Mouse (Mus musculus): ENCODE measurements around the gene Armc5. TPM values are rescaled to one million over a fixed set of nuclear protein-coding genes. Genes with fewer than 3 reads are reported as not detected.

Gene Armc5
- total RNA-seq (2021) = 10 to 100 TPM; 12.2 to 14.7 TPM
- long read RNA-seq, experiment 1, transcript Armc5-201 (6 exons, 3,834 nt) = major isoform, 21 of 25 reads
- long read RNA-seq, experiment 1, partial matches to known transcripts = 1 of 25 reads
- long read RNA-seq, experiment 1, other reads (novel, unspliced or antisense) = 3 of 25 reads
- long read RNA-seq, experiment 2, transcript Armc5-201 (6 exons, 3,834 nt) = major isoform, 16 of 25 reads
- long read RNA-seq, experiment 2, partial matches to known transcripts = 8 of 25 reads
- long read RNA-seq, experiment 2, other reads (novel, unspliced or antisense) = 1 of 25 reads

GRCm38 (mm10) chr7:128236856-128237592, at the start of gene Armc5:
Gene Armc5, plus strand, starts transcription at chr7:128237342.
- peak; percentile 82 to 86 for DNase-seq (ENCODE audit: low spot score in 2 of 2)

- DNase-seq (ENCODE audit: low spot score in 2 of 2) = no peak
Measured at GRCm38 (mm10) chr7:128201607-128202006, 35.5 kb upstream of the Armc5 start.

- DNase-seq (ENCODE audit: low spot score in 2 of 2) = no peak
Measured at GRCm38 (mm10) chr7:128203071-128203470, 34.1 kb upstream of the Armc5 start.

- DNase-seq (ENCODE audit: low spot score in 2 of 2) = no peak
Measured at GRCm38 (mm10) chr7:128204179-128204578, 33.0 kb upstream of the Armc5 start.

- no peak for DNase-seq (ENCODE audit: low spot score in 2 of 2)
Measured at GRCm38 (mm10) chr7:128205695-128206094, 31.4 kb upstream of the Armc5 start.

- DNase-seq (ENCODE audit: low spot score in 2 of 2) = no peak
Measured at GRCm38 (mm10) chr7:128206152-128206551, 31.0 kb upstream of the Armc5 start, which contains the start of gene Cox6a2. Gene Cox6a2, minus strand, starts transcription at chr7:128206387.

GRCm38 (mm10) chr7:128208187-128208586, 29.0 kb upstream of the Armc5 start:
- DNase-seq (ENCODE audit: low spot score in 2 of 2) = peak; percentile 54 to 74

- no peak for DNase-seq (ENCODE audit: low spot score in 2 of 2)
Measured at GRCm38 (mm10) chr7:128209826-128210225, 27.3 kb upstream of the Armc5 start.

GRCm38 (mm10) chr7:128219952-128220351, 17.2 kb upstream of the Armc5 start:
- no peak for DNase-seq (ENCODE audit: low spot score in 2 of 2)

GRCm38 (mm10) chr7:128220936-128221335, 16.2 kb upstream of the Armc5 start:
- DNase-seq (ENCODE audit: low spot score in 2 of 2) = no peak

GRCm38 (mm10) chr7:128231741-128232140, 5.4 kb upstream of the Armc5 start:
- no peak for DNase-seq (ENCODE audit: low spot score in 2 of 2)

- DNase-seq (ENCODE audit: low spot score in 2 of 2) = no peak
Measured at GRCm38 (mm10) chr7:128234796-128235195, 2.3 kb upstream of the Armc5 start.

GRCm38 (mm10) chr7:128235481-128235880, 1.7 kb upstream of the Armc5 start:
- DNase-seq (ENCODE audit: low spot score in 2 of 2) = no peak

GRCm38 (mm10) chr7:128236426-128236825, 716 bp upstream of the Armc5 start:
- DNase-seq (ENCODE audit: low spot score in 2 of 2) = no peak

GRCm38 (mm10) chr7:128237593-128237926, 418 bp downstream of the Armc5 start:
- no peak for DNase-seq (ENCODE audit: low spot score in 2 of 2)

GRCm38 (mm10) chr7:128237927-128238778, 1.0 kb downstream of the Armc5 start, which contains the start of gene 9130023H24Rik:
Gene 9130023H24Rik, minus strand, starts transcription at chr7:128238031.
- DNase-seq (ENCODE audit: low spot score in 2 of 2) = peak; percentile 100

- DNase-seq (ENCODE audit: low spot score in 2 of 2) = no peak
Measured at GRCm38 (mm10) chr7:128238991-128239390, 1.8 kb downstream of the Armc5 start.

- DNase-seq (ENCODE audit: low spot score in 2 of 2) = no peak
Measured at GRCm38 (mm10) chr7:128240131-128240784, 3.1 kb downstream of the Armc5 start.

GRCm38 (mm10) chr7:128242331-128242730, 5.2 kb downstream of the Armc5 start:
- DNase-seq (ENCODE audit: low spot score in 2 of 2) = no peak

- no peak for DNase-seq (ENCODE audit: low spot score in 2 of 2)
Measured at GRCm38 (mm10) chr7:128243921-128244320, 6.8 kb downstream of the Armc5 start.

GRCm38 (mm10) chr7:128244410-128245025, 7.4 kb downstream of the Armc5 start:
- no peak for DNase-seq (ENCODE audit: low spot score in 2 of 2)

Measured in left cerebral cortex, adult 18-20 months (tissue).